Mouse (Mus musculus) small intestine, adult 2 months (tissue): Measurements from ENCODE around the gene Evi5. TPM values are rescaled to one million over a fixed set of nuclear protein-coding genes. Genes with fewer than 3 reads are reported as not detected.
A peak's percentile ranks its signal among the peaks of the same experiment; 100 is the strongest.
"Not testable (repeated sequence)": the region's sequence is repeated elsewhere in the genome, so short reads cannot be mapped to it uniquely, and the experiment has no call there.

Experiments used
- H3K27ac ChIP-seq: fragments of 200-500 bp; 2 replicates; pipeline ENCODE4 v1.5.1; 2012; ENCODE audit warnings: low read depth, low read length, control low read depth, inconsistent platforms; ENCODE audit not compliant: insufficient read depth
- H3K27me3 ChIP-seq: fragments of 200-500 bp; 2 replicates; pipeline ENCODE4 v1.6.1; 2012; ENCODE audit warnings: mild to moderate bottlenecking, moderate library complexity, low read length, inconsistent platforms; ENCODE audit not compliant: control insufficient read depth, insufficient read depth
- H3K36me3 ChIP-seq: fragments of 200-500 bp; 2 replicates; pipeline ENCODE4 v1.6.1; 2012; ENCODE audit warnings: mild to moderate bottlenecking, low read length, control low read depth, inconsistent platforms; ENCODE audit not compliant: control insufficient read depth, insufficient read depth
- H3K4me1 ChIP-seq: fragments of 200-500 bp; 2 replicates; pipeline ENCODE4 v1.6.1; 2012; ENCODE audit warnings: low read length, inconsistent platforms, mixed read lengths; ENCODE audit not compliant: control insufficient read depth, insufficient read depth, insufficient read length
- H3K4me3 ChIP-seq: fragments of 200-500 bp; 2 replicates; pipeline ENCODE4 v1.5.1; 2012; ENCODE audit warnings: low read depth, mild to moderate bottlenecking, control low read depth, inconsistent platforms, low read length, moderate library complexity
- CTCF ChIP-seq: fragments of 200-500 bp; IDR thresholded peaks from 2 replicates; pipeline ENCODE4 v1.5.1; 2012; ENCODE audit warnings: low read depth, mild to moderate bottlenecking, control low read depth, inconsistent platforms, low read length, moderate library complexity, mixed read lengths; ENCODE audit not compliant: insufficient replicate concordance, insufficient read length; ENCODE audit errors: extremely low read depth
- POLR2A ChIP-seq: fragments of 200-500 bp; IDR thresholded peaks from 2 replicates; pipeline ENCODE4 v1.6.1; 2012; ENCODE audit warnings: low read depth, mild to moderate bottlenecking, control low read depth, inconsistent platforms, low read length, moderate library complexity
- WGBS: fragments of 180-500 bp; shearing (Covaris S2); methylation state at CpG from one replicate; pipeline ENCODE4 v1.1.7; 2018; 5-methylcytosine and 5-hydroxymethylcytosine counted together
- polyA plus RNA-seq: library from polyadenylated mRNA; depleted of rRNA; stranded (reverse); fragments of >200 nt; gene quantifications from 2 replicates; pipeline ENCODE4 v1.2.3, GENCODE M21; 2012

The Evi5 gene
- polyA plus RNA-seq, 1 experiment: 8.1 TPM

GRCm38 (mm10) chr5:107909668-107910067, 34.8 kb upstream of the Evi5 start:
- Histone ChIP-seq H3K4me3 (no peak overlapping the region), H3K4me1 (no peaks in the 10 kb centered on the region), H3K27ac (no peak overlapping the region), H3K36me3 (peaks cover 46% of the 10 kb centered on the region), H3K27me3 (no peaks in the 10 kb centered on the region)
- WGBS: 85% methylated on average over 3 of the region's 3 CpGs
- TF ChIP-seq POLR2A (no peak), CTCF (no peak)

GRCm38 (mm10) chr5:107908514-107909110, 33.7 kb upstream of the Evi5 start:
- H3K27me3 ChIP-seq: no peaks in the 10 kb centered on the region
- no peaks in the 10 kb centered on the region for H3K4me1 ChIP-seq
- no peak overlapping the region for H3K27ac ChIP-seq
- peaks cover 52% of the 10 kb centered on the region for H3K36me3 ChIP-seq
- no peak for TF ChIP-seq CTCF
- no peak for TF ChIP-seq POLR2A
- no peak overlapping the region for H3K4me3 ChIP-seq
- WGBS: 73% methylated on average over 2 of the region's 2 CpGs

- Histone ChIP-seq H3K27ac (no peak overlapping the region), H3K27me3 (no peaks in the 10 kb centered on the region), H3K4me1 (no peaks in the 10 kb centered on the region), H3K4me3 (no peak overlapping the region), H3K36me3 (peaks cover 61% of the 10 kb centered on the region)
- WGBS: 50% methylated on average over 3 of the region's 3 CpGs
- no peak for TF ChIP-seq CTCF
- TF ChIP-seq POLR2A: no peak
Observed at GRCm38 (mm10) chr5:107904325-107904724, 29.4 kb upstream of the Evi5 start.

GRCm38 (mm10) chr5:107901014-107901615, 26.2 kb upstream of the Evi5 start:
- WGBS: under 1% methylated on average over 23 of the region's 23 CpGs
- Histone ChIP-seq H3K4me3 (peak overlapping the region; percentile 90), H3K4me1 (no peaks in the 10 kb centered on the region), H3K27ac (0 out of 2 replicates have a peak overlapping the region, but pooled peaks have one; percentile 14), H3K36me3 (peaks cover 35% of the 10 kb centered on the region), H3K27me3 (no peaks in the 10 kb centered on the region)
- TF ChIP-seq CTCF (no peak), POLR2A (no peak)

GRCm38 (mm10) chr5:107900206-107901013, 25.5 kb upstream of the Evi5 start, which contains the start of gene Rpl5:
TSS of gene Rpl5 (plus strand) at chr5:107900502.
- 0 out of 2 replicates have a peak within 1 kb of the TSS, but pooled peaks have one; percentile 14 for H3K27ac ChIP-seq
- WGBS: 2% methylated on average over 66 of the region's 66 CpGs
- H3K36me3 ChIP-seq: peaks cover 28% of the 10 kb centered on the region
- no peaks in the 10 kb centered on the region for H3K4me1 ChIP-seq
- TF ChIP-seq POLR2A (peak; percentile 86), CTCF (peak; percentile 96)
- H3K27me3 ChIP-seq: no peaks in the 10 kb centered on the region
- H3K4me3 ChIP-seq: peak within 1 kb of the TSS; percentile 90

- H3K4me3 ChIP-seq: no peak overlapping the region
- H3K27ac ChIP-seq: no peak overlapping the region
- TF ChIP-seq POLR2A: no peak
- TF ChIP-seq CTCF: no peak
- no peaks in the 10 kb centered on the region for H3K4me1 ChIP-seq
- 76% methylated on average over 1 of the region's 1 CpGs for WGBS
- H3K36me3 ChIP-seq: no peaks in the 10 kb centered on the region
- no peaks in the 10 kb centered on the region for H3K27me3 ChIP-seq
Observed at GRCm38 (mm10) chr5:107896265-107896664, 21.4 kb upstream of the Evi5 start.

- TF ChIP-seq CTCF: no peak
- no peak for TF ChIP-seq POLR2A
- Histone ChIP-seq H3K27me3 (no peaks in the 10 kb centered on the region), H3K27ac (no peak overlapping the region), H3K4me1 (no peaks in the 10 kb centered on the region; the same call in 1 of the 2 replicates), H3K4me3 (no peak overlapping the region), H3K36me3 (no peaks in the 10 kb centered on the region)
- 84% methylated on average over 7 of the region's 7 CpGs for WGBS
Observed at GRCm38 (mm10) chr5:107894676-107895075, 19.8 kb upstream of the Evi5 start.

GRCm38 (mm10) chr5:107891515-107891914, 16.6 kb upstream of the Evi5 start:
- H3K36me3 ChIP-seq, H3K27me3 ChIP-seq, H3K4me1 ChIP-seq, H3K4me3 ChIP-seq, H3K27ac ChIP-seq: not testable (repeated sequence)
- WGBS: no CpG with 5 or more reads among the region's 1 CpGs
